Mouse (Mus musculus): ENCODE measurements at regions not wholly inside any gene's neighbourhood (a gene's known extent, or its start where the extent isn't known, plus 50 kb on each side); places are given as distances from the start of the nearest gene placed in this dataset.

DNA sequence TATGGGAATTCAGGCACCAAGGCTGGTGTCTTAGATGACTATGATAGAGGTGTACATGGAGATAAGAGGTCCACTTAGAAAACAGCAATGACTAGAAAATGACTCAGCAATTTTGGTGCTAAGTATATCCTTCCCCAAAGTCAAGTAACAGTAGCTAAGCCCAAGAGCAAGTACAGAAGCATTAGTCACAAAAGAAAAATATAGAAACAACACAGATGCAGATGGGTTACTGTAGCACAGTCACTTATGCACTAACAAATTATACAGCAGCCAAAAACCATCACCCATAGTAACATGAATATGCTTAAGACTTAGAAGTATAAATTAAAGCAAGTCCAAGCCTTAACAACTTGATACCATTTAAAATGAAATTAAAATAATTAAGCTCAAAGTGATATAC, 378.5 kb upstream of the Meis2 start:
- Histone ChIP-seq H3K4me3 (ENCODE audit: low read depth, low read length) (no peak overlapping the region), H3K9ac (replicated peaks; ENCODE audit: low read depth, low read length) (no peak overlapping the region), H3K4me1 (ENCODE audit: control insufficient read depth, insufficient read depth) (no peaks in the 10 kb centered on the region), H3K4me2 (ENCODE audit: low read depth, low read length) (no peak overlapping the region), H3K27me3 (ENCODE audit: control insufficient read depth, insufficient read depth, low read length) (no peaks in the 10 kb centered on the region), H3K9me3 (replicated peaks; ENCODE audit: control insufficient read depth, low read length) (no peaks in the 10 kb centered on the region), H3K27ac (ENCODE audit: low read depth) (no peak overlapping the region), H3K36me3 (replicated peaks; ENCODE audit: control insufficient read depth, insufficient read depth, low read length) (no peaks in the 10 kb centered on the region)
- ATAC-seq (ENCODE audit: insufficient read depth, low read depth) (no peak), DNase-seq (ENCODE audit: low spot score) (no peak)
- TF ChIP-seq CTCF (IDR thresholded peaks at IDR 0.05; ENCODE audit: low read depth) (no peak), EP300 (IDR thresholded peaks at IDR 0.05; ENCODE audit: low read depth) (no peak)

DNA sequence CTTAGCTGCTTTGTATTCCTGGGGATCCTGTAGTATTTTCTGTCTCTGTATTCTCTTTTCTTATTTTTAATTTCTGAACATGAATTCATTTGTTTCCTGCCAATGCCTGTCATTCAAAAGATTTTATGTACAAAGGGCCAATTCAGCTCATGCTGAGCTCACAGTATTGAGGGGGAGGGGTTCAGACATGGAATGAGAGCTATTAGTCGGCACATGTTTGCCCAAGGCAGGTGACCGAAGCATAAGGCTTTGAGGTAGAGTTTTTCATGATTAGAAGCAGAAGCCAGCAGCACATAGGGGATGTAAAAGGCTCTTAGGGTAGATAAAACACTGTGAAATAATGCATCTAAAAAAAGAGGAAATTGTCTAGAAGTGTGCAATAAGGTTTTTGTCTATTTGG, 374.6 kb upstream of the Meis2 start:
- ATAC-seq (ENCODE audit: insufficient read depth, low read depth), result no peak
- Histone ChIP-seq H3K4me2 (ENCODE audit: low read depth, low read length) (no peak overlapping the region), H3K36me3 (replicated peaks; ENCODE audit: control insufficient read depth, insufficient read depth, low read length) (no peaks in the 10 kb centered on the region), H3K9ac (replicated peaks; ENCODE audit: low read depth, low read length) (no peak overlapping the region), H3K4me1 (ENCODE audit: control insufficient read depth, insufficient read depth) (no peaks in the 10 kb centered on the region), H3K27ac (ENCODE audit: low read depth) (no peak overlapping the region), H3K4me3 (ENCODE audit: low read depth, low read length) (no peak overlapping the region), H3K27me3 (ENCODE audit: control insufficient read depth, insufficient read depth, low read length) (no peaks in the 10 kb centered on the region), H3K9me3 (replicated peaks; ENCODE audit: control insufficient read depth, low read length) (no peaks in the 10 kb centered on the region)
- no peak for DNase-seq (ENCODE audit: low spot score)
- TF ChIP-seq EP300 (IDR thresholded peaks at IDR 0.05; ENCODE audit: low read depth) (no peak), CTCF (IDR thresholded peaks at IDR 0.05; ENCODE audit: low read depth) (no peak)
- WGBS, result 56% methylated on average over 2 of the region's 2 CpGs

DNA sequence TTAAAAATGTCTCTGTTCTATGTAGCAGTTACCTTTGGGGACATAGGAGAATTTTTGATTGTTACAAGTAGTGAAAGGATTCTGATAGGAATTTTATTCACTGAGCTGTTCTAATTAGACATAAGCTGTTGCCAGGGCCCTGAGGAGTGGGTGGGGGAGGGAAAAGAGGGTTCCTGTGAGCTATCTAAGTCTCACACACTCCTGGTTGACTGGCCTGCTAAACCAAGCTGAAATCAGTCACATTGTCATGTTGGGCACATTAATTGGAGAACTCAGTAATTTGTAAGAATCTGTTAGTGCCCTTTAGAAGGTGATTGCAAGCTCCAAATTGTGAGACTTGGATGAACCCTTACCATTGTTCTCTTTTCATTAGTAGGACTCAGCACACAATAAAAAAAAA, 367.8 kb upstream of the Meis2 start:
- no peak overlapping the region for H3K9ac ChIP-seq (replicated peaks; ENCODE audit: low read depth, low read length)
- no peak for DNase-seq (ENCODE audit: low spot score)
- H3K27me3 ChIP-seq (ENCODE audit: control insufficient read depth, insufficient read depth, low read length), result no peaks in the 10 kb centered on the region
- H3K36me3 ChIP-seq (replicated peaks; ENCODE audit: control insufficient read depth, insufficient read depth, low read length), result no peaks in the 10 kb centered on the region
- H3K9me3 ChIP-seq (replicated peaks; ENCODE audit: control insufficient read depth, low read length), result no peaks in the 10 kb centered on the region
- no peak overlapping the region for H3K4me2 ChIP-seq (ENCODE audit: low read depth, low read length)
- no peak for ATAC-seq (ENCODE audit: insufficient read depth, low read depth)
- H3K27ac ChIP-seq (ENCODE audit: low read depth), result no peak overlapping the region
- H3K4me1 ChIP-seq (ENCODE audit: control insufficient read depth, insufficient read depth), result no peaks in the 10 kb centered on the region
- TF ChIP-seq EP300 (IDR thresholded peaks at IDR 0.05; ENCODE audit: low read depth) (no peak), CTCF (IDR thresholded peaks at IDR 0.05; ENCODE audit: low read depth) (no peak)
- H3K4me3 ChIP-seq (ENCODE audit: low read depth, low read length), result no peak overlapping the region

DNA sequence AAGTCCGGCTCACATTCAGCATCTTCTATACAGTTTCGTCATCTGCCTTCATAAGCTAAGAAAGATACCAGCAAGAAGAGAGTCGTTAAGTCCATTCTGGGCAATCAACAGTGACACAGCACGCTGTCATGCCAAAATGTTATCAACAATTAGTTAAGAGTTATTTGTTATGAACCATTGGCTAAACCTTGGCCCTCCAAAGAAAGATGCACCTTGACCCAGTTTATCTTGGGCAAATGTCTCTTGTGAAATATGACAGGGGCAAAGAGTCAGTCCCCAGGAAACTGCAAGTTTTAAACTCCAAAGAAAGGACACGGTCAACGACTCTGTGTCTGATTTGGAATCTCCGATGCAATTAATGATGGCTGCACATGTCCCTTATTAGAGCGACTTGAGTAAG, 358.5 kb upstream of the Meis2 start:
- no peak for DNase-seq (ENCODE audit: low spot score)
- 82% methylated on average over 8 of the region's 8 CpGs for WGBS
- ATAC-seq (ENCODE audit: insufficient read depth, low read depth), result no peak
- H3K9ac ChIP-seq (replicated peaks; ENCODE audit: low read depth, low read length), result no peak overlapping the region
- no peaks in the 10 kb centered on the region for H3K36me3 ChIP-seq (replicated peaks; ENCODE audit: control insufficient read depth, insufficient read depth, low read length)
- H3K4me2 ChIP-seq (ENCODE audit: low read depth, low read length), result no peak overlapping the region
- H3K9me3 ChIP-seq (replicated peaks; ENCODE audit: control insufficient read depth, low read length), result no peaks in the 10 kb centered on the region
- no peaks in the 10 kb centered on the region for H3K27me3 ChIP-seq (ENCODE audit: control insufficient read depth, insufficient read depth, low read length)
- no peak overlapping the region for H3K4me3 ChIP-seq (ENCODE audit: low read depth, low read length)
- TF ChIP-seq EP300 (IDR thresholded peaks at IDR 0.05; ENCODE audit: low read depth) (no peak), CTCF (IDR thresholded peaks at IDR 0.05; ENCODE audit: low read depth) (no peak)
- H3K4me1 ChIP-seq (ENCODE audit: control insufficient read depth, insufficient read depth), result no peaks in the 10 kb centered on the region
- no peak overlapping the region for H3K27ac ChIP-seq (ENCODE audit: low read depth)

- no peaks in the 10 kb centered on the region for H3K9me3 ChIP-seq (replicated peaks; ENCODE audit: control insufficient read depth, low read length)
- peak overlapping the region; percentile 37 for H3K4me2 ChIP-seq (ENCODE audit: low read depth, low read length)
- H3K36me3 ChIP-seq (replicated peaks; ENCODE audit: control insufficient read depth, insufficient read depth, low read length), result no peaks in the 10 kb centered on the region
- H3K9ac ChIP-seq (replicated peaks; ENCODE audit: low read depth, low read length), result no peak overlapping the region
- no peak for ATAC-seq (ENCODE audit: insufficient read depth, low read depth)
- TF ChIP-seq EP300 (IDR thresholded peaks at IDR 0.05; ENCODE audit: low read depth), result no peak
- TF ChIP-seq CTCF (IDR thresholded peaks at IDR 0.05; ENCODE audit: low read depth), result no peak
- H3K27me3 ChIP-seq (ENCODE audit: control insufficient read depth, insufficient read depth, low read length), result no peaks in the 10 kb centered on the region
- H3K4me3 ChIP-seq (ENCODE audit: low read depth, low read length), result peak overlapping the region; percentile 15; the same call in 1 of the 2 replicates
- no peaks in the 10 kb centered on the region for H3K4me1 ChIP-seq (ENCODE audit: control insufficient read depth, insufficient read depth)
- peak overlapping the region; percentile 36 for H3K27ac ChIP-seq (ENCODE audit: low read depth)
- 45% methylated on average over 13 of the region's 13 CpGs for WGBS
- DNase-seq (ENCODE audit: low spot score), result peak; percentile 22
Measured at GRCm38 (mm10) chr2:116417428-116418195, 352.0 kb upstream of the Meis2 start.

- no peak for TF ChIP-seq CTCF (IDR thresholded peaks at IDR 0.05; ENCODE audit: low read depth)
- no peak for TF ChIP-seq EP300 (IDR thresholded peaks at IDR 0.05; ENCODE audit: low read depth)
- no peaks in the 10 kb centered on the region for H3K36me3 ChIP-seq (replicated peaks; ENCODE audit: control insufficient read depth, insufficient read depth, low read length)
- no peak overlapping the region for H3K4me3 ChIP-seq (ENCODE audit: low read depth, low read length)
- H3K27me3 ChIP-seq (ENCODE audit: control insufficient read depth, insufficient read depth, low read length), result no peaks in the 10 kb centered on the region
- no peak overlapping the region for H3K27ac ChIP-seq (ENCODE audit: low read depth)
- no peak overlapping the region for H3K9ac ChIP-seq (replicated peaks; ENCODE audit: low read depth, low read length)
- no peaks in the 10 kb centered on the region for H3K4me1 ChIP-seq (ENCODE audit: control insufficient read depth, insufficient read depth)
- 47% methylated on average over 1 of the region's 1 CpGs for WGBS
- DNase-seq (ENCODE audit: low spot score) (no peak), ATAC-seq (ENCODE audit: insufficient read depth, low read depth) (no peak)
- no peaks in the 10 kb centered on the region for H3K9me3 ChIP-seq (replicated peaks; ENCODE audit: control insufficient read depth, low read length)
- no peak overlapping the region for H3K4me2 ChIP-seq (ENCODE audit: low read depth, low read length)
Measured at GRCm38 (mm10) chr2:116415742-116416141, 350.1 kb upstream of the Meis2 start.

Data from heart, postnatal 0 days (tissue).